In the genomic region with DNA sequence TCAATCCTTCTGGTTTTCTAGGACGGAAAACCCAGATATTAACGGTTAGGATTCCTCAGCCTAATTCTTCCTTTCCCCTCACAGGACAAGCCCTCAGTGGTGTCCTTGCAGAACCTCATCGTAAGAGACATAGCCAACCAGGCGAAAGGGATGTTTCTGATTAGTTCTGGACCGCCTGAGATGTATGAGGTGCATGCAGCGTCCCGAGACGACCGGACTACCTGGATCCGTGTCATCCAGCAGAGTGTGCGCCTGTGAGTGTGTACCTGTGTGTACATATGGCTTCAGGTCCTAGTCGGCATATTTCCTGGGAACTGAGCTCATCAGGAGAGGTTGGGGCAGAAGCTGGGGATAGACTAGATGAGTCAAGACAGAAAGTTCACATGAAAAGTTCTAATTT, we compare ENCODE assay signal across 32 mouse cellular contexts. TPM values are rescaled to one million over a fixed set of nuclear protein-coding genes. Genes with fewer than 3 reads are reported as not detected.
"Had no signal": no experiment of that assay in that cellular context is flagged by ENCODE, and none has a peak within 500 bp of the region (broad histone marks: within the 10 kb centered on the region; RNA-seq: fewer than 3 reads in every experiment).

No protein-coding gene starts in this region.

- H3K27ac ChIP-seq: embryonic facial prominence, embryonic 10.5 days; embryonic facial prominence, embryonic 12.5 days; embryonic facial prominence, embryonic 13.5 days; embryonic facial prominence, embryonic 15.5 days; forebrain, embryonic 10.5 days; forebrain, embryonic 12.5 days; forebrain, embryonic 13.5 days; forebrain, embryonic 15.5 days; gastrocnemius, adult 2 months; heart, adult 2 months had no signal

- ATAC-seq: forebrain, embryonic 13.5 days; forebrain, embryonic 14.5 days; forebrain, embryonic 15.5 days; forebrain, embryonic 16.5 days; forebrain, postnatal 0 days had no signal

- H3K4me3 ChIP-seq: embryonic facial prominence, embryonic 10.5 days; embryonic facial prominence, embryonic 12.5 days; embryonic facial prominence, embryonic 13.5 days; embryonic facial prominence, embryonic 15.5 days; erythroblast, embryonic 14.5 days; forebrain, embryonic 10.5 days; forebrain, embryonic 12.5 days; forebrain, embryonic 13.5 days; forebrain, embryonic 15.5 days; gastrocnemius, adult 2 months; heart, adult 2 months had no signal

- H3K9me3 ChIP-seq: embryonic facial prominence, embryonic 10.5 days; embryonic facial prominence, embryonic 12.5 days; embryonic facial prominence, embryonic 15.5 days; forebrain, embryonic 10.5 days; forebrain, embryonic 12.5 days; forebrain, embryonic 13.5 days; forebrain, embryonic 15.5 days had no signal

- H3K4me2 ChIP-seq: embryonic facial prominence, embryonic 12.5 days; embryonic facial prominence, embryonic 13.5 days; embryonic facial prominence, embryonic 15.5 days; forebrain, embryonic 12.5 days; forebrain, embryonic 13.5 days; forebrain, embryonic 15.5 days had no signal

- H3K9ac ChIP-seq: embryonic facial prominence, embryonic 12.5 days; embryonic facial prominence, embryonic 13.5 days; embryonic facial prominence, embryonic 15.5 days; forebrain, embryonic 12.5 days; forebrain, embryonic 13.5 days; forebrain, embryonic 15.5 days; forebrain, postnatal 0 days had no signal

- DNase-seq: cerebellum, adult 8-10 months; cerebellum, adult 9-10 months; cerebellum, adult 9-11 months; cerebellum, postnatal 10 days; cerebellum, postnatal 14 days; cerebellum, postnatal 25 days; cerebellum, postnatal 36 days; embryo, embryonic 11 days; forebrain, postnatal 0 days; gastrocnemius, adult 2 months; gastrocnemius, postnatal 10 days; gastrocnemius, postnatal 14 days; gastrocnemius, postnatal 25 days; gastrocnemius, postnatal 36 days; heart, adult 18-20 months; heart, adult 2 months had no signal

- H3K4me1 ChIP-seq: embryonic facial prominence, embryonic 10.5 days; embryonic facial prominence, embryonic 12.5 days; embryonic facial prominence, embryonic 13.5 days; embryonic facial prominence, embryonic 15.5 days; forebrain, embryonic 10.5 days; forebrain, embryonic 12.5 days; forebrain, embryonic 13.5 days; forebrain, embryonic 15.5 days had no signal

- H3K27me3 ChIP-seq: embryonic facial prominence, embryonic 12.5 days; embryonic facial prominence, embryonic 13.5 days; embryonic facial prominence, embryonic 15.5 days; forebrain, embryonic 12.5 days; forebrain, embryonic 13.5 days; forebrain, embryonic 15.5 days had no signal

RNA-seq across cellular contexts. Expression of a gene that starts 13.7 kb away (rescaled TPM):
- polyA plus RNA-seq: cortical plate, adult 2 months; embryonic facial prominence, embryonic 10.5 days; embryonic facial prominence, embryonic 11.5 days; embryonic facial prominence, embryonic 12.5 days; embryonic facial prominence, embryonic 13.5 days; embryonic facial prominence, embryonic 15.5 days; erythroblast, embryonic 14.5 days; forebrain, embryonic 10.5 days; forebrain, embryonic 11.5 days; forebrain, embryonic 12.5 days; forebrain, embryonic 13.5 days; forebrain, embryonic 14.5 days; forebrain, embryonic 15.5 days; forebrain, embryonic 16.5 days; forebrain, postnatal 0 days; frontal cortex, adult 2 months; gonadal fat pad, adult 2 months; heart, adult 2 months had no signal
